Mouse (Mus musculus) hindbrain, embryonic 14.5 days (tissue): ENCODE results near the gene Ece1. TPM values are rescaled to one million over a fixed set of nuclear protein-coding genes. Genes with fewer than 3 reads are reported as not detected.

ENCODE experiments used
- ATAC-seq: fragments of 200-750 bp; cut with Nextera tagmentation; 2 replicates; pipeline ENCODE4 v1.8.0; 2017; ENCODE audit warnings: moderate number of reproducible peaks, mild to moderate bottlenecking, moderate TSS enrichment, moderate library complexity; ENCODE audit not compliant: low FRiP score
- DNase-seq: peaks from one replicate; pipeline ENCODE4 v3.0.0-alpha.2; 2015; ENCODE audit warnings: low spot score
- H3K27ac ChIP-seq: fragments of 300-500 bp; sonication (generic); 2 replicates; pipeline ENCODE4 v1.5.1; 2014; ENCODE audit warnings: mild to moderate bottlenecking, moderate library complexity
- H3K27me3 ChIP-seq: fragments of 300-500 bp; sonication (generic); 2 replicates; pipeline ENCODE4 v1.6.1; 2014; ENCODE audit warnings: mild to moderate bottlenecking, low read length, mixed read lengths; ENCODE audit not compliant: control insufficient read depth, insufficient read depth
- H3K36me3 ChIP-seq: fragments of 300-500 bp; sonication (generic); replicated peaks from 2 replicates; pipeline ENCODE4 v1.6.1; 2014; ENCODE audit not compliant: control insufficient read depth, insufficient read depth
- H3K4me1 ChIP-seq: fragments of 300-500 bp; sonication (generic); replicated peaks from 2 replicates; pipeline ENCODE4 v1.6.1; 2014; ENCODE audit warnings: antibody characterized with exemption, low read length, mixed read lengths; ENCODE audit not compliant: control insufficient read depth, insufficient read depth
- H3K4me2 ChIP-seq: fragments of 300-500 bp; sonication (generic); replicated peaks from 2 replicates; pipeline ENCODE4 v1.6.1; 2014; ENCODE audit warnings: mild to moderate bottlenecking, moderate library complexity
- H3K4me3 ChIP-seq: fragments of 300-500 bp; sonication (generic); replicated peaks from 2 replicates; pipeline ENCODE4 v1.5.1; 2014; ENCODE audit warnings: mild to moderate bottlenecking, low read length
- H3K9ac ChIP-seq: fragments of 300-500 bp; sonication (generic); 2 replicates; pipeline ENCODE4 v1.6.1; 2014
- H3K9me3 ChIP-seq: fragments of 300-500 bp; sonication (generic); 2 replicates; pipeline ENCODE4 v1.6.1; 2016; ENCODE audit warnings: low read length; ENCODE audit not compliant: control insufficient read depth
- WGBS: fragments of 180-500 bp; shearing (Covaris S2); extraction: QIAGEN DNeasy Blood & Tissue Kit; methylation state at CpG from one replicate; pipeline ENCODE4 v1.1.7; 2014; 5-methylcytosine and 5-hydroxymethylcytosine counted together
- polyA plus RNA-seq: library from polyadenylated mRNA; unstranded; fragments of >200 nt; fragmentation: Nextera tagmentation; extraction: Ambion mirVana; gene quantifications from 2 replicates; pipeline ENCODE4 v1.2.1, GENCODE M21; 2014

Ece1 gene
- polyA plus RNA-seq: 22.6 and 25.0 TPM in 2 replicates

GRCm38 (mm10) chr4:137862019-137862418 is at the start of gene Ece1:
Gene Ece1, plus strand, starts transcription at chr4:137862237.
- H3K4me2 ChIP-seq: peak within 1 kb of the TSS; percentile 78
- peaks cover 52% of the 10 kb centered on the region for H3K4me1 ChIP-seq
- no peaks in the 10 kb centered on the region for H3K27me3 ChIP-seq
- ATAC-seq: peak; percentile 92
- H3K9me3 ChIP-seq: no peaks in the 10 kb centered on the region
- peak; percentile 88 for DNase-seq
- no peaks in the 10 kb centered on the region for H3K36me3 ChIP-seq
- H3K4me3 ChIP-seq: peak within 1 kb of the TSS; percentile 86
- under 1% methylated on average over 37 of the region's 37 CpGs for WGBS
- H3K9ac ChIP-seq: peak within 1 kb of the TSS; percentile 75
- H3K27ac ChIP-seq: peak within 1 kb of the TSS; percentile 61

- H3K27me3 ChIP-seq: no peaks in the 10 kb centered on the region
- no peak for ATAC-seq
- DNase-seq: no peak
- no peak overlapping the region for H3K9ac ChIP-seq
- H3K36me3 ChIP-seq: no peaks in the 10 kb centered on the region
- no peak overlapping the region for H3K4me3 ChIP-seq
- WGBS: 71% methylated on average over 13 of the region's 13 CpGs
- H3K4me2 ChIP-seq: no peak overlapping the region
- no peaks in the 10 kb centered on the region for H3K9me3 ChIP-seq
- H3K4me1 ChIP-seq: no peaks in the 10 kb centered on the region
- H3K27ac ChIP-seq: no peak overlapping the region
Observed at GRCm38 (mm10) chr4:137812946-137813708, 48.9 kb upstream of the Ece1 start.

GRCm38 (mm10) chr4:137814140-137814539 is 47.9 kb upstream of the Ece1 start:
- 80% methylated on average over 7 of the region's 7 CpGs for WGBS
- ATAC-seq: no peak
- H3K9me3 ChIP-seq: no peaks in the 10 kb centered on the region

GRCm38 (mm10) chr4:137815473-137815872 is 46.6 kb upstream of the Ece1 start:
- no peaks in the 10 kb centered on the region for H3K9me3 ChIP-seq
- ATAC-seq: no peak
- H3K36me3 ChIP-seq: no peaks in the 10 kb centered on the region
- H3K9ac ChIP-seq: no peak overlapping the region
- H3K4me3 ChIP-seq: no peak overlapping the region
- WGBS: 79% methylated on average over 3 of the region's 3 CpGs
- no peak overlapping the region for H3K4me2 ChIP-seq
- DNase-seq: no peak
- H3K27me3 ChIP-seq: no peaks in the 10 kb centered on the region
- no peaks in the 10 kb centered on the region for H3K4me1 ChIP-seq
- no peak overlapping the region for H3K27ac ChIP-seq

More at GRCm38 (mm10) chr4:137814140-137814539, 47.9 kb upstream of the Ece1 start:
- no peaks in the 10 kb centered on the region for H3K27me3 ChIP-seq
- H3K9ac ChIP-seq: no peak overlapping the region
- H3K4me1 ChIP-seq: no peaks in the 10 kb centered on the region
- H3K36me3 ChIP-seq: no peaks in the 10 kb centered on the region
- H3K4me3 ChIP-seq: no peak overlapping the region
- no peak overlapping the region for H3K27ac ChIP-seq
- H3K4me2 ChIP-seq: no peak overlapping the region
- DNase-seq: no peak

- no peak overlapping the region for H3K4me2 ChIP-seq
- no peaks in the 10 kb centered on the region for H3K27me3 ChIP-seq
- no peak overlapping the region for H3K27ac ChIP-seq
- no peaks in the 10 kb centered on the region for H3K4me1 ChIP-seq
- no peaks in the 10 kb centered on the region for H3K36me3 ChIP-seq
- H3K9me3 ChIP-seq: no peaks in the 10 kb centered on the region
- H3K9ac ChIP-seq: no peak overlapping the region
- WGBS: 79% methylated on average over 7 of the region's 7 CpGs
- DNase-seq (no peak), ATAC-seq (no peak)
- H3K4me3 ChIP-seq: no peak overlapping the region
Observed at GRCm38 (mm10) chr4:137816216-137816615, 45.8 kb upstream of the Ece1 start.

- Histone ChIP-seq H3K27me3 (no peaks in the 10 kb centered on the region), H3K9me3 (no peaks in the 10 kb centered on the region), H3K9ac (no peak overlapping the region), H3K27ac (no peak overlapping the region), H3K4me2 (no peak overlapping the region), H3K4me3 (no peak overlapping the region), H3K36me3 (no peaks in the 10 kb centered on the region), H3K4me1 (no peaks in the 10 kb centered on the region)
- WGBS: 94% methylated on average over 3 of the region's 3 CpGs
- DNase-seq (no peak), ATAC-seq (no peak)
Observed at GRCm38 (mm10) chr4:137818341-137818740, 43.7 kb upstream of the Ece1 start.

GRCm38 (mm10) chr4:137819487-137819886 is 42.5 kb upstream of the Ece1 start:
- Histone ChIP-seq H3K9me3 (no peaks in the 10 kb centered on the region), H3K36me3 (no peaks in the 10 kb centered on the region), H3K4me1 (no peaks in the 10 kb centered on the region), H3K4me3 (no peak overlapping the region), H3K27ac (no peak overlapping the region), H3K27me3 (no peaks in the 10 kb centered on the region), H3K9ac (no peak overlapping the region), H3K4me2 (no peak overlapping the region)
- ATAC-seq (0 out of 2 replicates have a peak, but pooled peaks have one; percentile 24), DNase-seq (peak; percentile 50)
- WGBS: 54% methylated on average over 2 of the region's 2 CpGs

- H3K36me3 ChIP-seq: no peaks in the 10 kb centered on the region
- H3K4me1 ChIP-seq: no peaks in the 10 kb centered on the region
- no peaks in the 10 kb centered on the region for H3K27me3 ChIP-seq
- ATAC-seq (no peak), DNase-seq (no peak)
- H3K4me2 ChIP-seq: no peak overlapping the region
- H3K4me3 ChIP-seq: no peak overlapping the region
- WGBS: 67% methylated on average over 3 of the region's 3 CpGs
- H3K9ac ChIP-seq: no peak overlapping the region
- H3K9me3 ChIP-seq: no peaks in the 10 kb centered on the region
- no peak overlapping the region for H3K27ac ChIP-seq
Observed at GRCm38 (mm10) chr4:137820721-137821120, 41.3 kb upstream of the Ece1 start.

- H3K36me3 ChIP-seq: no peaks in the 10 kb centered on the region
- H3K27ac ChIP-seq: no peak overlapping the region
- DNase-seq (no peak), ATAC-seq (no peak)
- no peak overlapping the region for H3K4me3 ChIP-seq
- H3K9ac ChIP-seq: no peak overlapping the region
- H3K4me1 ChIP-seq: no peaks in the 10 kb centered on the region
- H3K9me3 ChIP-seq: no peaks in the 10 kb centered on the region
- WGBS: 91% methylated on average over 5 of the region's 5 CpGs
- H3K27me3 ChIP-seq: no peaks in the 10 kb centered on the region
- no peak overlapping the region for H3K4me2 ChIP-seq
Observed at GRCm38 (mm10) chr4:137822537-137822936, 39.5 kb upstream of the Ece1 start.
